Mouse (Mus musculus) 416B (cell line): ENCODE data around the gene Ankzf1.
"Not testable (repeated sequence)": the region's sequence is repeated elsewhere in the genome, so short reads cannot be mapped to it uniquely, and the experiment has no call there.

ENCODE experiments used
- DNase-seq: peaks from one replicate; pipeline ENCODE4 v3.0.0; 2011; ENCODE audit warnings: low read depth

Gene Ankzf1

GRCm38 (mm10) chr1:75226138-75226537 lies 34.2 kb downstream of the Ankzf1 start:
- DNase-seq, result no peak

- no peak for DNase-seq
These were observed 35.7 kb downstream of the Ankzf1 start for GRCm38 (mm10) chr1:75227653-75228052.

GRCm38 (mm10) chr1:75229158-75229557 lies 37.2 kb downstream of the Ankzf1 start:
- peak; percentile 89 for DNase-seq

GRCm38 (mm10) chr1:75230335-75230994 lies 38.5 kb downstream of the Ankzf1 start:
- peak; percentile 76 for DNase-seq

GRCm38 (mm10) chr1:75231224-75231623 lies 39.3 kb downstream of the Ankzf1 start:
- DNase-seq, result no peak

- DNase-seq, result no peak
These were observed 39.8 kb downstream of the Ankzf1 start, which contains the start of gene A630095N17Rik for GRCm38 (mm10) chr1:75231664-75232152. Gene A630095N17Rik, minus strand, starts transcription at chr1:75232102.

- DNase-seq, result not testable (repeated sequence)
These were observed 40.5 kb downstream of the Ankzf1 start for GRCm38 (mm10) chr1:75232489-75232888.

GRCm38 (mm10) chr1:75234606-75235005 lies 42.7 kb downstream of the Ankzf1 start:
- DNase-seq, result peak; percentile 91

- DNase-seq, result peak; percentile 89
These were observed 44.4 kb downstream of the Ankzf1 start, which contains the start of gene Dnajb2 for GRCm38 (mm10) chr1:75236117-75237050. Gene Dnajb2, plus strand, starts transcription at chr1:75236406.

GRCm38 (mm10) chr1:75239591-75239990 lies 47.6 kb downstream of the Ankzf1 start:
- DNase-seq, result no peak

GRCm38 (mm10) chr1:75243411-75243810 lies 51.5 kb downstream of the Ankzf1 start:
- DNase-seq, result no peak

- no peak for DNase-seq
These were observed 52.4 kb downstream of the Ankzf1 start for GRCm38 (mm10) chr1:75244175-75244826.

GRCm38 (mm10) chr1:75244836-75245235 lies 52.9 kb downstream of the Ankzf1 start:
- peak; percentile 68 for DNase-seq

GRCm38 (mm10) chr1:75247071-75247930 lies 55.4 kb downstream of the Ankzf1 start:
- no peak for DNase-seq

GRCm38 (mm10) chr1:75248041-75248772 lies 56.3 kb downstream of the Ankzf1 start:
- peak; percentile 43 for DNase-seq
